Mouse (Mus musculus) embryonic facial prominence, embryonic 12.5 days (tissue): ENCODE measurements at regions not wholly inside any gene's neighbourhood (a gene's known extent, or its start where the extent isn't known, plus 50 kb on each side); places are given as distances from the start of the nearest gene placed in this dataset.

Source experiments
- ATAC-seq: fragments of 200-750 bp; cut with Nextera tagmentation; 2 replicates; pipeline ENCODE4 v1.8.0; 2017; ENCODE audit not compliant: insufficient number of reproducible peaks, insufficient read depth, low FRiP score, low TSS enrichment
- H3K27ac ChIP-seq: fragments of 300-500 bp; sonication (generic); 2 replicates; pipeline ENCODE4 v1.5.1; 2016; ENCODE audit warnings: mild to moderate bottlenecking
- H3K27me3 ChIP-seq: fragments of 300-500 bp; sonication (generic); 2 replicates; pipeline ENCODE4 v1.6.1; 2016; ENCODE audit warnings: mild to moderate bottlenecking, moderate library complexity
- H3K36me3 ChIP-seq: fragments of 300-500 bp; sonication (generic); 2 replicates; pipeline ENCODE4 v1.6.1; 2016; ENCODE audit warnings: mild to moderate bottlenecking
- H3K4me1 ChIP-seq: fragments of 300-500 bp; sonication (generic); 2 replicates; pipeline ENCODE4 v1.6.1; 2016
- H3K4me2 ChIP-seq: fragments of 300-500 bp; sonication (generic); replicated peaks from 2 replicates; pipeline ENCODE4 v1.6.1; 2016; ENCODE audit warnings: mild to moderate bottlenecking, moderate library complexity
- H3K4me3 ChIP-seq: fragments of 300-500 bp; sonication (generic); 2 replicates; pipeline ENCODE4 v1.5.1; 2016; ENCODE audit warnings: mild to moderate bottlenecking
- H3K9ac ChIP-seq: fragments of 300-500 bp; sonication (generic); 2 replicates; pipeline ENCODE4 v1.6.1; 2016; ENCODE audit warnings: mild to moderate bottlenecking, moderate library complexity
- H3K9me3 ChIP-seq: fragments of 300-500 bp; sonication (generic); 2 replicates; pipeline ENCODE4 v1.6.1; 2016; ENCODE audit warnings: mild to moderate bottlenecking, moderate library complexity
- WGBS: fragments of 180-500 bp; shearing (Covaris S2); methylation state at CpG from one replicate; pipeline ENCODE4 v1.1.7; 2016; 5-methylcytosine and 5-hydroxymethylcytosine counted together

DNA sequence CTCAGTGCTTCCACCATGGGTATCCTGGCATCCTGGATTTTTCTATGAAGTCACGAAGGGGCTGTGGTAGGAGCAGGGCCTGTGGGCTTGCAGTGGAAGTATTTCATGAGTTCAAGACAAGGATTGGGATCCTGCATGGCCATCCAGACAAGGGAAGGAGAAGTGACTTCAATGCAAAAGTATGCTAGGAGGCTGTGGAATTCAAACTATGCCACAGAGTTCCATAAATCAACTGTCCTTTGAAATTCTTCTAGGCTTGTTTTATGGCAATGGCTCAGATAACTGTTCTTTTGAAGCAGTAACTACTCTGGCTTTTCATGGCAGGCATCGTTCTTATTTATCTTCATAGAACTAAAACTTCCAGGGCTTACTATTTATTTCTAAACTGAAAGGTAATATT is 643.9 kb downstream of the Pkhd1 start:
- Histone ChIP-seq H3K9ac (no peak overlapping the region), H3K9me3 (no peaks in the 10 kb centered on the region), H3K36me3 (no peaks in the 10 kb centered on the region), H3K27me3 (no peaks in the 10 kb centered on the region), H3K4me2 (no peak overlapping the region), H3K27ac (no peak overlapping the region), H3K4me3 (no peak overlapping the region), H3K4me1 (no peaks in the 10 kb centered on the region)
- WGBS: 61% methylated on average over 2 of the region's 2 CpGs
- ATAC-seq: no peak

DNA sequence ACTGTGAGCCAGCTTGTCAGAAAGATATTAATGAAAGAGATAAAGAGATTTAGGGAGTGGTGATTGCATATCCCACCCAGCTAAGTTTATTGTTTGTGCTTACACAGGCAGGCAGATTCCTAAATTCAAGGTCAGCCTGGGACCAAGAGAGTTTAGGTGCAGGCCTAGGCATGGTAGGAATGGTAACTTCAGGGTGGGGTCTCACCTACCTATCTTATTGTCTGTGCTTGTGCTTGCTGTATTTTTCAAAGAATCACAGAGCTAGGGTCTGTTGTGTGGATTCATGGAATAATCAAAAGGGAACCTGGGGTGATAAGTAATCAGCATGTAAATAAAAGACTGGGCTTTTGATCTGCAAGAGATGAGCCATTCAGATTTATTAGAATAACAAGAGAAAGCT is 642.4 kb downstream of the Pkhd1 start:
- no peaks in the 10 kb centered on the region for H3K27me3 ChIP-seq
- no peak overlapping the region for H3K27ac ChIP-seq
- H3K4me3 ChIP-seq: no peak overlapping the region
- no peaks in the 10 kb centered on the region for H3K4me1 ChIP-seq
- no peaks in the 10 kb centered on the region for H3K36me3 ChIP-seq
- no peak overlapping the region for H3K4me2 ChIP-seq
- no peak overlapping the region for H3K9ac ChIP-seq
- no peak for ATAC-seq
- no peaks in the 10 kb centered on the region for H3K9me3 ChIP-seq

DNA sequence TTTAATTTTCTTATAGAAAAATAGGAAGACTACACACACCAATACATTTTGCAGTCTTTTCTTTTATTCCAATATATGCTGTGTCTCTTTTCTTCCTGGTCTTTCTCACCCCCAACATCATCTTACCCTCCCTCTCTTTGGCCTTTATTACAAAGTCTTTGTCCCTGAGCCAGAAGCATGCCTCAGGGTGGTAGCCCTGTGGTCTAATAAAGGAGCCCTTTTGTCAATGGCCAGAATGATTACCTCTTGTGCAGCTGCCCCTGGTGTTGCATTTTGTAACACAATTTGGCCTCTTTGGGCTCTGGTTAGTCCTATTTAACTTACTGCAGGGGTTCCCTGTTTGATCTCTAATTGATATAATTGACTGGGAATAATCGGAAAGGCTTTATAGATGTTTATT is 636.7 kb downstream of the Pkhd1 start:
- H3K4me1 ChIP-seq: no peaks in the 10 kb centered on the region
- H3K9me3 ChIP-seq: no peaks in the 10 kb centered on the region
- no peak for ATAC-seq
- no peaks in the 10 kb centered on the region for H3K36me3 ChIP-seq
- no peak overlapping the region for H3K4me3 ChIP-seq
- H3K27me3 ChIP-seq: no peaks in the 10 kb centered on the region
- WGBS: 22% methylated on average over 1 of the region's 1 CpGs
- H3K9ac ChIP-seq: no peak overlapping the region
- H3K4me2 ChIP-seq: no peak overlapping the region
- H3K27ac ChIP-seq: no peak overlapping the region

DNA sequence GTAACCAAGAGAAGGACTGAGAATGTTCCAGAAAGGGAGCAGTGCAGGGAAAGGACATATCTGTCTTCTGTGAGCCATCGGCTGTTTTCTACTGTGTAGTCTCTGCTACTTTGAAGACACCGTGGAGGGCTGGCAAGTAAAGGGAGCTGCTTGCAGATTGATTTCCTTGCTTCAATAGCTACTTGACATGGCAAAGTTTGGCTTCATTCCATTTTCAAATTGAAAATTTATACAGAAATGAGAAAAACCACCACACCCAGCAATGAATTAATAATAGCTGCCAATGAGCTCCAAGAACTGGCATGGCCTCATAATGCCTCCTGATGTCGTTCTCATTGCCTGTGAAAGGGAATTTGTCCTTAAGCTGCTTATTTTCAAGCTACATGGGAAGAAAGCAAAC is 635.1 kb downstream of the Pkhd1 start:
- Histone ChIP-seq H3K9ac (no peak overlapping the region), H3K4me1 (no peaks in the 10 kb centered on the region), H3K4me2 (no peak overlapping the region), H3K9me3 (no peaks in the 10 kb centered on the region), H3K27me3 (no peaks in the 10 kb centered on the region), H3K36me3 (no peaks in the 10 kb centered on the region), H3K27ac (no peak overlapping the region), H3K4me3 (no peak overlapping the region)
- WGBS: 63% methylated on average over 3 of the region's 3 CpGs
- ATAC-seq: no peak

DNA sequence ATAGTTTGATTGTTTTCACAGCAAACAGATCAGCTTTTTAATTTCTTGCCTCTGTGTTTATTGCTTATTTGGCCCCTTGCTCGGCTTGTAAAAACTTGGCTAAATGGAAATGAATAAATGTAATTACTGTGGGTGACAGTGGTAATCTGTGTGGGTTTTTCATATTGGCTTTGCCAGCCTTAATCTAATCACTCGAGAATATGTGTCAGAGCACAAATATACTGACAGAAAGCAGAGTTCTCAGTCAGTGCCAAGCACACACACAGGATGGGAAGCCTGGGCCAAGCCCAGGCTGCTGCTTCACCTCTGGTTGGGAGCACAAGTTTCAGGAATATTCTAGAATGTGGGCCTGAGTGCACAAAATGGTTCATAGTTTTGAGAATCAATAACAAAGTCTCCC is 634.4 kb downstream of the Pkhd1 start:
- no peaks in the 10 kb centered on the region for H3K36me3 ChIP-seq
- no peak overlapping the region for H3K27ac ChIP-seq
- H3K4me2 ChIP-seq: no peak overlapping the region
- H3K9ac ChIP-seq: no peak overlapping the region
- H3K9me3 ChIP-seq: no peaks in the 10 kb centered on the region
- H3K4me1 ChIP-seq: no peaks in the 10 kb centered on the region
- 51% methylated on average over 2 of the region's 2 CpGs for WGBS
- no peak for ATAC-seq
- no peaks in the 10 kb centered on the region for H3K27me3 ChIP-seq
- H3K4me3 ChIP-seq: no peak overlapping the region

DNA sequence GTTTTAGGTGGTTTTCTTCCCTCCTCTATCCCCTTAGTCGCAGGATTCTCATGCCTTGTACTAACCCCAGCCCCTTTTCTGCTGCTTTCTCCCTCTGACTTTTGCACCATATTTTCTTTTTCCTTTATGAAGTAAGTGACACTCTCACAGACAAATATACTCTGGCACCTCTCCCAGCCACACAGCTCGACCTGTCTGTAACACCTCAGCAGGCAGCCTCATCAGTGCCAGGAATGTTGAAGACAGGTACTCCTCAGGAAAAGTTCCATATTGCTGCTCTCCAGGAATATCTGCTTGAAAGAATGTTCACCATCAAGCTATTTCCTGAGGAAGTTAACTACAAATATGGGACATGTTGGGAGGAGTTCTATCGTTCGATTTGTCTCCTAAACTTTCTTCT is 627.9 kb downstream of the Pkhd1 start:
- Histone ChIP-seq H3K9ac (no peak overlapping the region), H3K4me3 (no peak overlapping the region), H3K4me2 (no peak overlapping the region), H3K4me1 (no peaks in the 10 kb centered on the region), H3K9me3 (no peaks in the 10 kb centered on the region), H3K27ac (no peak overlapping the region), H3K36me3 (no peaks in the 10 kb centered on the region), H3K27me3 (no peaks in the 10 kb centered on the region)
- no peak for ATAC-seq
- WGBS: 82% methylated on average over 4 of the region's 4 CpGs
